Mouse (Mus musculus) midbrain, embryonic 16.5 days (tissue): ENCODE measurements at regions not wholly inside any gene's neighbourhood (a gene's known extent, or its start where the extent isn't known, plus 50 kb on each side); places are given as distances from the start of the nearest gene placed in this dataset.

Source experiments
- ATAC-seq: fragments of 200-750 bp; cut with Nextera tagmentation; 2 replicates; pipeline ENCODE4 v1.8.0; 2017; ENCODE audit warnings: moderate TSS enrichment
- H3K27ac ChIP-seq: fragments of 300-500 bp; sonication (generic); 2 replicates; pipeline ENCODE4 v1.5.1; 2014; ENCODE audit warnings: mild to moderate bottlenecking, low read length, mixed read lengths
- H3K27me3 ChIP-seq: fragments of 300-500 bp; sonication (generic); 2 replicates; pipeline ENCODE4 v1.6.1; 2014; ENCODE audit warnings: low read depth, low read length, mixed read lengths; ENCODE audit not compliant: control insufficient read depth, insufficient read depth
- H3K36me3 ChIP-seq: fragments of 300-500 bp; sonication (generic); 2 replicates; pipeline ENCODE4 v1.6.1; 2014; ENCODE audit warnings: mild to moderate bottlenecking, low read length, moderate library complexity, mixed read lengths; ENCODE audit not compliant: control insufficient read depth, insufficient read depth
- H3K4me1 ChIP-seq: fragments of 300-500 bp; sonication (generic); 2 replicates; pipeline ENCODE4 v1.6.1; 2014; ENCODE audit warnings: mild to moderate bottlenecking, low read length, mixed read lengths; ENCODE audit not compliant: control insufficient read depth, insufficient read depth
- H3K4me2 ChIP-seq: fragments of 300-500 bp; sonication (generic); 2 replicates; pipeline ENCODE4 v1.6.1; 2014; ENCODE audit warnings: mild to moderate bottlenecking, low read length, mixed read lengths
- H3K4me3 ChIP-seq: fragments of 300-500 bp; sonication (generic); 2 replicates; pipeline ENCODE4 v1.5.1; 2014; ENCODE audit warnings: low read depth, mild to moderate bottlenecking, low read length, moderate library complexity, mixed read lengths
- H3K9ac ChIP-seq: fragments of 300-500 bp; sonication (generic); 2 replicates; pipeline ENCODE4 v1.6.1; 2014; ENCODE audit warnings: low read depth, low read length, mixed read lengths
- H3K9me3 ChIP-seq: fragments of 300-500 bp; sonication (generic); replicated peaks from 2 replicates; pipeline ENCODE4 v1.6.1; 2014; ENCODE audit warnings: mild to moderate bottlenecking, low read length, mixed read lengths; ENCODE audit not compliant: control insufficient read depth, poor library complexity, severe bottlenecking
- WGBS: fragments of 180-500 bp; shearing (Covaris S2); extraction: QIAGEN DNeasy Blood & Tissue Kit; methylation state at CpG from one replicate; pipeline ENCODE4 v1.1.7; 2014; 5-methylcytosine and 5-hydroxymethylcytosine counted together

DNA sequence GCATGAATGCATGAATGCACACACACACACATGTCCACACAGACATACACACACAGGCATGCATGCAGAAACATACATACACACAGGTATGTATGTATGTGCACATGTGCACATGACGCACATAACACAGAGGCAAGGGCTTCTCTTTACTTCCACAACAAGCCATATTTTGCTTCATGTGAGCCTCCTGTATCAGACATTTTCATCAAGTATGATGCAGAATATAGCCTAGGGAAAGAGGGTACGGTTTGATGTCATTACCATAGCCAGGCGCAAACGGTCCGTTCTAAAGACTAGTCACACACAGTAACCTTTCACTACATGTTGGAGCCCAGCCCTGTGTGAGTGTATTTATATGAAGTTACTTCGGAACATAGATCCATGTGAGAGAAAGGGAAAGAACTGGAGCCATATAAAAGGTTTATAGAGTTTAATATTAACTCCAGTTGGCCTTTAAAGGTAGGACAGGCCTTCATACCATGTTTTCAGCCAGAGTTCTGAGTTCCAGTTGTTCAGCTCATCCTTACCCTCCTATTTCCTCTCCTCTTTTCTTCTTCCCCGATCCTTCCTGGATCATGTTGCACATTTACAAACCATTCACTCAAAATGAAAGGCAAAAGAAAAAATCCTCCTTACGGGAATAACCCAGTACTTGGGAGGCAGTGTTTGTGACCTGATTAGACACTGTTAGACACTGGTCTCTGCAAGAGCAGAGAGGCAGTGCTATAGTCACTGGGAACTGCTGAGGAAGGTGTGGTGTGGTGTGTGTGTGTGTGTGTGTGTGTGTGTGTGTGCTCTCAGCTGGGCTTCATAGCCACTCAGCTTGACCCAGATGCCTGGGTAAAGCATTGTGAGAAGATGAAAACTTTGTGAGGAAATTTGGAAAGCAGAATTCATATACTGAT is 434.1 kb upstream of the Ccnh start:
- no peak overlapping the region for H3K4me3 ChIP-seq
- no peak overlapping the region for H3K9ac ChIP-seq
- 0 out of 2 replicates have a peak, but pooled peaks cover 4% of the 10 kb centered on the region for H3K4me1 ChIP-seq
- 79% methylated on average over 8 of the region's 8 CpGs for WGBS
- no peaks in the 10 kb centered on the region for H3K36me3 ChIP-seq
- H3K27ac ChIP-seq: peak overlapping the region; percentile 38; the same call in 1 of the 2 replicates
- H3K9me3 ChIP-seq: no peaks in the 10 kb centered on the region
- no peak for ATAC-seq
- H3K4me2 ChIP-seq: no peak overlapping the region
- H3K27me3 ChIP-seq: no peaks in the 10 kb centered on the region

DNA sequence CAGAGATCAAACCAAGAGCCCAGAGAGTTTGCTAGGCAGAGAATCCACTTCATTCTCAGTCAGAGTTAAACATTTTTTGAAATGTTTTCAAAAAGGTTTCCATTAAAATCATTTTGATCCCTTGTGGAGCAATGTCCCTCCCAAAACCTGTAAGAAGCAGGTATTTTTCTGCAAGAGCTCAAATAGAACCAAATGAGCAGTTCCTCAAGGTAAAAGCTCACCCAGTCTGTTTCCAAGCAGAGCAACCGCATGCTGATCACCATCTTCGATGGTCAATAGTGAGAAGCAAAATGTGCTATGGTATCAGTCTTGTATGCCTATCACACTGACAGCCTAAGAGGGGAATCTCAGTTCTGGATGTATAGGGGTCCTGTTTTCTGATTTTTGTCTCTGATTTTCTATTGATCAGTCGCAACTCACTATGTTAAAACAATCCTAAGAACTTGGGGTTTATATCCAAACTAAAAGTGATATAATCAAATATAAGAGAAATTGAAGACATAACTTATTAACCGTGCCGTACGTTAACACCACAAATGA is 432.3 kb upstream of the Ccnh start:
- no peak overlapping the region for H3K4me3 ChIP-seq
- 0 out of 2 replicates have a peak overlapping the region, but pooled peaks have one; percentile 7 for H3K27ac ChIP-seq
- H3K9me3 ChIP-seq: no peaks in the 10 kb centered on the region
- H3K9ac ChIP-seq: no peak overlapping the region
- 87% methylated on average over 6 of the region's 6 CpGs for WGBS
- H3K36me3 ChIP-seq: no peaks in the 10 kb centered on the region
- ATAC-seq: no peak
- no peak overlapping the region for H3K4me2 ChIP-seq
- 0 out of 2 replicates have a peak, but pooled peaks cover 4% of the 10 kb centered on the region for H3K4me1 ChIP-seq
- H3K27me3 ChIP-seq: no peaks in the 10 kb centered on the region

DNA sequence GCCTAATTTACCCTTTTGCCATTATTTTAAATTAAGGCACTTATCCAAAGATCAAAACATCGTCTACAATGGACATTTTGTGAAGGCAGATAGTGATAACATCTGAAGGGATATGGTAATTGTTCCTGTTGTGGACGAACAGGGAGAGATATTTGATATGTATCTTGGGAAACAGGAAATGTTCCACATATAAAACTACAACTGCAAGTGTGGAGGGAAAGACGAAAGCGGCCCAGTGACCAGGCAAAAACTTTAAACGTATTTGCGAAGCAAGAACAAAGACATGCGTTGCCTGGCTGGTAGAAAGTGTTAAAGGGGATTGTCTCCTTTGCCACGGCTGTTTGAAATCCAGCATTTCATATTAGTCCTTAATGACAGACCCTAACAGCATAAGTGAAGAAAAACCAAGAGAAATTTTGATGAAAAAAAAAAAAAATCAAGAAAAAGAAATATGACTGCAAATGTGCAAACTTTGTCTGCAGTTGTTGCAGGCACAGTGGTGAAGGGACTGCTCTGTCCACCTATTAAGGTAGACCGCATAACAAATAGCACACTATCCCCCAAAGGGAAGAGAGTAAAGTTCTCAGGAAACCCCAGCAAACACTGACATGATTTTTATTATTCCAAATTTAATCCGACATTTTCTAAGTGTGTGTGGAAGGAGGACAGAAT is 431.2 kb upstream of the Ccnh start:
- ATAC-seq: peak; percentile 88
- Histone ChIP-seq H3K9me3 (no peaks in the 10 kb centered on the region), H3K4me3 (peak overlapping the region; percentile 9; the same call in 1 of the 2 replicates), H3K4me2 (peak overlapping the region; percentile 46), H3K9ac (no peak overlapping the region), H3K36me3 (no peaks in the 10 kb centered on the region), H3K4me1 (0 out of 2 replicates have a peak, but pooled peaks cover 4% of the 10 kb centered on the region), H3K27me3 (no peaks in the 10 kb centered on the region), H3K27ac (peak overlapping the region; percentile 64)
- WGBS: 19% methylated on average over 10 of the region's 10 CpGs

DNA sequence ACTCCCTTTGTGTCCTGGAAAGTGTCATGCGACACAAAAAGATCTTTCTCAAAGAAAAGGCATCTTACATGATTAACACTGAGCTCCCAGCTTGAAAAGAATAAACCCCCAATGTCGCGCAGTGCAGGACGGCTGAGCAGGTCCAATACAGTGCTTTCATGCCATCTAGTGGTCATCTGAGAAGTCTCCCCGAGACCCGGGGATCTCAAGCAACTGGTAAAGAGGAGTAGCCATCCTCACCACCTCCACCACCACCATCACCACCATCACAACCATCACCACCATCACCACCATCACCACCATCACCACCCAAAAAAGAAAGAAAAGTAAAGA is 430.7 kb upstream of the Ccnh start:
- ATAC-seq: peak; percentile 99
- Histone ChIP-seq H3K4me3 (peak overlapping the region; percentile 9; the same call in 1 of the 2 replicates), H3K4me2 (peak overlapping the region; percentile 46), H3K9ac (no peak overlapping the region), H3K4me1 (0 out of 2 replicates have a peak, but pooled peaks cover 4% of the 10 kb centered on the region), H3K9me3 (no peaks in the 10 kb centered on the region), H3K27me3 (no peaks in the 10 kb centered on the region), H3K27ac (peak overlapping the region; percentile 64), H3K36me3 (no peaks in the 10 kb centered on the region)
- WGBS: 0% methylated on average over 6 of the region's 6 CpGs

DNA sequence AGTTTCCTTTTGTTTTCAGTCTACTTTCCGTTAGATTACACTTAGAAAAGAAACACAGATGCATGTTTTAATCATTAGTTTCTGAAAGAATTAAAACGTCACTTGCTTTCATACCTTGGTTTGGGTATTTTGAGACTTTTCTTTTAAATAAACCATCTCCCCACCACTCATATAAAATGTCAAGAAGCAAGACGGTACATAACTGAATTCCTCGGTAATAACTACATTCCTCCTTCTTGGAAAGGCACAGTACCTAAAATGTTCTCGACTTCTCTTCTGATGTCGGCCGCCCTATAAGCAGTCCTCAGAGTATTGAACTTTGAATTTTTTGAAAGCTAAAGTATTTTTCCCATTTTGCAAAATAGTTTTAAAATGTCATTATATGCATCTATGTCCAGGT is 430.1 kb upstream of the Ccnh start:
- WGBS: 61% methylated on average over 7 of the region's 7 CpGs
- no peaks in the 10 kb centered on the region for H3K36me3 ChIP-seq
- no peak overlapping the region for H3K9ac ChIP-seq
- no peak overlapping the region for H3K4me2 ChIP-seq
- no peaks in the 10 kb centered on the region for H3K9me3 ChIP-seq
- no peak overlapping the region for H3K27ac ChIP-seq
- no peaks in the 10 kb centered on the region for H3K27me3 ChIP-seq
- no peak overlapping the region for H3K4me3 ChIP-seq
- no peak for ATAC-seq
- H3K4me1 ChIP-seq: 0 out of 2 replicates have a peak, but pooled peaks cover 4% of the 10 kb centered on the region

DNA sequence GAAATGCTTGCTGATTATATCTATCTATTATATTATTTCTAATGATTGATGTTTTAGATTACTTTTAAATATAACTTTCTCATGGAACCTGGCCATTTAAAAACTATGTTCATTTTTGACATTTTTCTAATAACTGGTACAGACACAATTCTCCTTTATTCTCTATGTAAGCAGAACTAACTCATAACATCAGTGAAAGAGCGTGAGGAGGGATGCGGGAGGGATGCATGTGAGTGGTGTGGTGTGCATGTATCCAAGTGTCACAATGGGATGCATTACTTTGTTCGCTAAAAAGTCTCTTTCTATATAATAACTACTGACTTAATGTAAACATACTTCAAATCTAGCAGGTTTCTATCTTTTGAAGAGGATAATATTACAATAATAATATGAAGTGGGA is 428.7 kb upstream of the Ccnh start:
- no peak for ATAC-seq
- no peak overlapping the region for H3K4me3 ChIP-seq
- H3K27me3 ChIP-seq: no peaks in the 10 kb centered on the region
- no peaks in the 10 kb centered on the region for H3K9me3 ChIP-seq
- no peaks in the 10 kb centered on the region for H3K36me3 ChIP-seq
- H3K9ac ChIP-seq: no peak overlapping the region
- 0 out of 2 replicates have a peak, but pooled peaks cover 4% of the 10 kb centered on the region for H3K4me1 ChIP-seq
- 64% methylated on average over 3 of the region's 3 CpGs for WGBS
- no peak overlapping the region for H3K27ac ChIP-seq
- H3K4me2 ChIP-seq: no peak overlapping the region

DNA sequence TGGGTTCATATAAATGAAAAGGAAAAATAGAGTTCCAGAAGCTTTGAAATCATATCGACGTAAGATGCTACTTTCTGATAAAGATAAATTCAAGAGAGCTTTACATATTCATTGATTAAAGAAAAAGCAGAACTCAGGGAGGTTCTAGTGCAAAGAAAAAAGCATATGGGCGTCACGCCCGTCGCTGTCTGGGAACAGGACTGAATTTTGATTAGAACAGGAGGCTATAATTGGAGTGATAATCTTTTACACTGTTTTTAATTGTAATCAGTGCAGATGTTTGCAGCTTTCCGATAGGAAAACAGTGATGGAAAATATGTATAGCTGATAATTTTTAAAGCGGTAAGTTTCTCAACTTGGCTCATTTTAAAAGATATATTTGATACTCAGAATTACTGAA is 428.2 kb upstream of the Ccnh start:
- H3K4me3 ChIP-seq: no peak overlapping the region
- no peak overlapping the region for H3K4me2 ChIP-seq
- H3K27ac ChIP-seq: no peak overlapping the region
- no peak for ATAC-seq
- 37% methylated on average over 8 of the region's 8 CpGs for WGBS
- no peaks in the 10 kb centered on the region for H3K9me3 ChIP-seq
- no peaks in the 10 kb centered on the region for H3K27me3 ChIP-seq
- 0 out of 2 replicates have a peak, but pooled peaks cover 4% of the 10 kb centered on the region for H3K4me1 ChIP-seq
- H3K36me3 ChIP-seq: no peaks in the 10 kb centered on the region
- no peak overlapping the region for H3K9ac ChIP-seq

DNA sequence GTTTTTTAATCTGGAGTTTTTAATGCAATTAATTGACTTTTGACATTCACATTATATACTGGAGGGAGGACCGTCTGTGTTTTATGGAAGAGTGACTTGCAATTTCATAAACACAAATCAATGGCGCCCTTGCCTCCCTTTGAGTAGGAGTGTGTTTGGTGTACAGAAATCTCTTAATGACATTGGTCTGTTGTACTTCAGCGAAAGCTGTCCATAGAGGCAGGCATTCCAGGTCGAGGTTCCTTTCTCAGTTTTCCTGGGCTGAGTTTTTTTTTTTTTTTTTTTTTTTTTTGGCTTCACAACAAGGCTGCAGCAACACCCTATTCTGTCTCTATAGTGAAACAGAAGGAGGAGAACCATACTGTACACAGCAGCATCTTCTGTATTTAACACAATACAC is 427.4 kb upstream of the Ccnh start:
- no peak overlapping the region for H3K4me3 ChIP-seq
- 0 out of 2 replicates have a peak, but pooled peaks cover 4% of the 10 kb centered on the region for H3K4me1 ChIP-seq
- no peak overlapping the region for H3K27ac ChIP-seq
- no peak overlapping the region for H3K9ac ChIP-seq
- 61% methylated on average over 4 of the region's 4 CpGs for WGBS
- H3K9me3 ChIP-seq: no peaks in the 10 kb centered on the region
- H3K4me2 ChIP-seq: no peak overlapping the region
- H3K36me3 ChIP-seq: no peaks in the 10 kb centered on the region
- H3K27me3 ChIP-seq: no peaks in the 10 kb centered on the region
- no peak for ATAC-seq

DNA sequence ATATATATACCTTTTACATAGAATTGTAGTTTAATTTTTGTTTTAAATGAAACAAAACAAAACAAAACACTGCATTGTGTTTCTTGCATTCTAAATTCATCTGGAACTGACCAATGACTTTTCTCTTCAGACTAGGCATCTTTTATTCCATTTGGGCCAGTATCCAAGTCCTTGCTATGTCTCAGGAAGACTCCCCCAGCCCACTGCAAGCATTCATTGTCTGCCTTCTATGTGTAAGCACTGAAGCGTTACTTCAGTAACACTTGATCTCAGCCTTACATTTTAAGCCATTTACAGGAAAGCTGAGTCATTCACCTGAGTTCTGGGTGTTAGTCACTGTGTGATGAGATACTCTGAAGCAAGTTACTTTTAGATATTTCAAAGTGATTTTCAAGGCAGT is 425.3 kb upstream of the Ccnh start:
- Histone ChIP-seq H3K4me2 (no peak overlapping the region), H3K4me3 (no peak overlapping the region), H3K27ac (no peak overlapping the region), H3K9ac (no peak overlapping the region), H3K27me3 (no peaks in the 10 kb centered on the region), H3K36me3 (no peaks in the 10 kb centered on the region), H3K9me3 (no peaks in the 10 kb centered on the region), H3K4me1 (no peaks in the 10 kb centered on the region)
- WGBS: 51% methylated on average over 1 of the region's 1 CpGs
- no peak for ATAC-seq
